Mouse (Mus musculus): ENCODE results near the gene Rnf123. TPM values are rescaled to one million over a fixed set of nuclear protein-coding genes. Genes with fewer than 3 reads are reported as not detected.
"Not testable (repeated sequence)": the region's sequence is repeated elsewhere in the genome, so short reads cannot be mapped to it uniquely, and the experiment has no call there.

Rnf123 gene
- total RNA-seq, 2 experiments from 2014 or later = 163 to 169 TPM

DNA sequence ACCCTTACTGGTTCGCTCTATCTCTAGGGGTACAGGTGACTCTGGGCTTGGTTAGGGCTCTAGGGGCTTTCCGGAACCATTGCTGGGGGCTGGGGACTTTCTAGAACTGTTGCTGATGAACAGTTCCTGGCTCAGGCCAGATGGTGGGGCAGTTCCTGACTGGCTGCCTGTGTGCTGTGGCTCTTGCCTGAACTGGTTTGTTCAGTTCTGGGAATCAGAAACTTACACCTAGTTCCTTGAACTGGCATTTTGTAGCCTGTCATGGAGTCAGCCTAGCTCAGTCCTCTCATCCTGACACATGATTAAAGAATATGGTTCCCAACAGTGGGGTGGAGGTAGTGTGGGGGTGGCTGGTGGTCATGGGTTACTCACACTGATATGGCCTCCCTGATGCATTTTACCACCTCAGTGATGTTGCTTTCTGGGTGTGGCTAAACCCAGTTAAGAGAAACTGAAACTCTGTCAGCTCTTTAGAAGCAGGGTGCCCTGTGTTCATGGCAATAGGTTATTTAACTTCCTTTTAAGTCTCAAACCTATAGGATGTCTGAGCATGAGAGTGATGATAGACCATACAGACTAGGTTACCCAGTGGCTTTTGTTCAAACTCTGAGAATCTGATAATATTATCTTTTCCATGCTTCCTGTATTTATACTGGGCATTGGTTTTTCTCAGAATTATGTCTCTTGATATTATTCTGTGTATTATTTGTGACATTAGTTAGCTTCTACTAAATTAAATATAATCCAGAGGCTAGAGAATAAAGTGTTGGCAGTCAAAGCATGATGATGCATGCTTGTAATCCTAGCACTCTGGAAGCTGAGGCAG lies 47.6 kb downstream of the Rnf123 start:
- no peak for DNase-seq

DNA sequence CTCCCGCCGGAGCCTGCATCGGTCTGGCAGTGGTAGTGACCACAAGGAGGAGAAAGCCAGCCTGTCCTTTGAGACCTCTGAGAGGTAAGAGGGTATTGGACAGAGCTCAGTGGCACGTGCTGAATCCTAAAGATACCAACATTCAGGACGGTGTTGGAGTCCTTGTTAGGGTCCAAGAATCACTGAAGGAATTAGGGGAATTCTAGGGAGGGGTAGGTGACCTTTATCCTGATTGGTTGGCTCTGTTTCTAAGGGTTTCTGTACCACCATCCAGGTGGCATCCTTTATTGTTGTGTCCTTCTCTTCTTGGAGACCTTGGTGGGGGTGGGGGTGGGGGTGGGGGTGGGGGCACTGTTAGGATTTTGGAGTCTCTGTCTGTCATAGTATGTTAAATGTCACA lies 51.0 kb downstream of the Rnf123 start:
- no peak for DNase-seq

DNA sequence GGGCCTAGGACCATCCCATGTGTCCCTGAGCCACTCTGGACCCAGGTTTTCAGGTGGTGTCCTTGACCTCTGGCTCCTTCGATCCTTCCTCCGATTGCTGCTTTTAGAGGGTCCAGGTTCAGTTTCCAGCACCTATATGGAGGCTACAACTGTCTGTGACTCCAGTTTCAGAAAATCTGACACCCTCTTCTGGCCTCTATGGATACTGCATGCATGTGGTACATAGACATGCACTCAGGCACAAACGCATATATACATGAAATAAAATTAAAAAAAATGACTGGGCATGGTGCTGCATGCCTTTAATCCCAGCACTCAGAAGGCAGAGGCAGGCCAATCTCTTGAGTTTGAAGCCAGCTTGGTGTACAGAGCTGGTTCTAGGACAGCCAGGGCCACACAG lies 55.3 kb downstream of the Rnf123 start:
- DNase-seq = no peak

DNA sequence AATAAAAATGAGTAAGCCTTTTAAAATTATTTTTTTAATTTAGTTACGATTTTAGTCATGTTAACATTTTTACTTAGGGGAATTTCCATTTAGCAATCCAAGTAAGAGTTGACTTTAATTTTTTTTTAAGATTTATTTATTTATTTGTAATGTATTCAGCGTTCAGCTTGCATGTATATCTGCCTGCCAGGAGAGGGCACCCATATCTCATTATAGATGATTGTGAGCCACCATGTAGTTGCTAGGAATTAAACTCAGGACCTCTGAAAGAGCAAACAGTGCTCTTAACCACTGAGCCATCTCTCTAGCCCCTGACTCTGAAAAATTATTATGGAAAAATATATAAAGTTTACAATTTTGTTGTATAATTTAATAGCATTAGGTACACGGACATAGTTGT lies 56.6 kb downstream of the Rnf123 start:
- DNase-seq = no peak

DNA sequence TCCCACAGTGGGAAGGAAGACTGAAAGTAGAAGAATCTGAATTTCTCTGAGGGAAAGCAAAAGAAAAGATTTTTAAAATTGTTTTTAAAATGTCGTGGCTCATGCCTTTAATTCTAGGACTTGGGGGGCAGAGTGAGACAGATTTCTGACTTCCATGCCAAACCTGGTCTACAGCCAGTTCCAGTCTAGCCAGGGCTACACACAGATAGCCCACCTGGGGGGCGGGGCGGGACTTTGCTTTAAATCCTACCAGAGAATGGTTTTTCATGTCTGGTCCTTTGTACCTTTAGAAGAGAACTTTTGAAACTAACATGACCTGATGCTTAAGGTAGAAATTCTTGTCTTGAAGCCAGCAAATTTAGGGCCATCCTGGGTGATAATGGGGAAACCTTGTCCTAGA lies 59.9 kb downstream of the Rnf123 start:
- no peak for DNase-seq

DNA sequence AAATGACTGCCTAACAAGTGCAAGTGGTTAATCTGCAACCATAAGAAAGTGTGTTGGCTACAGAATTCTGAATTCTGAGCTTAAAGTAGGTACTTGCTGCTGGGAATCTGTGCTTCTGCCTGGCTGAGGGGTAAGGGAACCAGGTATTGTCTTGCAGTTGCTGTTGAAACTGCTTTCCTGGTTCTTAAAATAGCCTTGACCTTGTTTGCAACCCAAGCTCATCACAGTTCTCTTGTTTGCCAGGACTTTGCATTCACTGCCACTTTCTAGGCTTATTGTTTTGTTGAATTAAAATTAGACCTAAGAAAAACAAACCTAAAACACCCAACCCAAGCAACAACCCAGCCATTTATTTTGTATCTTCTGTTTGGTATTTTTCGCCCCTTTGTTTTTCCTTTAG lies 62.4 kb downstream of the Rnf123 start:
- DNase-seq = no peak

DNA sequence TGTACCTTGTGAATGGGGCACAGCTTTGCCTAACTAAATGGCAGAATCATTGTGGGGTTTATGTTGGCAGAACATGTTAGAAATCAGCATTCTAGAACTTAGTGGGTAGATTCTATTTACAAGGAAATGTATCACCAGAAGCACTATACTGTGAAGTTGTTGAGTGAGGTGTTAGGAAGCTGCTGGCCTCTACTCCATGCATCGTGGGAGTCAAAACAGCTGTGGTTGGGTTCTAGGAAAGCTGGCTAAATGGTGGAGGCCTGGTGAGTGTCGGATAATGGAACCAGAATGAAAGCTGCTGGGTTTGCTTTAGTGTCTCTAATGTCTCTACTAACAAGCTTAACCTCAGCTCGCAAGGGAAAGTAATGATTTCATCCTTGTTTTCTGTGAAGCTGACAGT lies 66.0 kb downstream of the Rnf123 start:
- no peak for DNase-seq

DNA sequence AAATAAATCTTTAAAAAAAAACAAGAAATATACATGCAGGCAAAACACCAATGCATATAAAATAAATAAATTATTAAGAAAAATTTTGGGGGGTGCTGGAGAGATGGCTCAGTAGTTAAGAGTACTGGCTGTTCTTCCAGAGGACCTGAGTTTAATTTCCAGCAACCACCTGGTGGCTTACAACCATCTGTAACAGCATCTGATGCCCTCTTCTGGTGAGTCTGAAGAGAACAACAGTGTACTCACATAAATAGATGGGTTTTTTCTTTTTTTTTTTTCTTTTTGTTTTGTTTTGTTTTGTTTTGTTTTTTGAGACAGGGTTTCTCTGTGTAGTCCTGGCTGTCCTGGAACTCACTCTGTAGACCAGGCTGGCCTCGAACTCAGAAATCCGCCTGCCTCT lies 69.6 kb downstream of the Rnf123 start:
- not testable (repeated sequence) for DNase-seq

DNA sequence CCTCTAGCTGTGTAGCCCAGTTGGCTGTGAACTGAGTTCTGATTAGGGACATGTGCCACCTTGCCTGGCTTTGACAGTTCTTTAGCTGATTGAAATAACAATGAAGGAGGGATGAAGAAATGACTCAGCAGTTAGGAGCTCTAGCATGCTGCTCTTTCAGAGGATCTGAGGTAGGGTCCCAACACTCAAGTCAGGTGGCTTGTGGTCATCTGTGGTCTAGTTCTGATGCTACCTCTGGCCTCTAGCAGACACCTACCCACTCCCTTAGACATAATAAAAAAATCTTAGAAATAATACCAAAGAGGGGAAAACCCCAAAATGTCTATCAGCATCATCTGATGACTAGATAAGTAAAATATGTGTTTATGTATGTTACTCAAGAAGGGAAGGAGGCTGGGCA lies 72.8 kb downstream of the Rnf123 start:
- DNase-seq = no peak

DNA sequence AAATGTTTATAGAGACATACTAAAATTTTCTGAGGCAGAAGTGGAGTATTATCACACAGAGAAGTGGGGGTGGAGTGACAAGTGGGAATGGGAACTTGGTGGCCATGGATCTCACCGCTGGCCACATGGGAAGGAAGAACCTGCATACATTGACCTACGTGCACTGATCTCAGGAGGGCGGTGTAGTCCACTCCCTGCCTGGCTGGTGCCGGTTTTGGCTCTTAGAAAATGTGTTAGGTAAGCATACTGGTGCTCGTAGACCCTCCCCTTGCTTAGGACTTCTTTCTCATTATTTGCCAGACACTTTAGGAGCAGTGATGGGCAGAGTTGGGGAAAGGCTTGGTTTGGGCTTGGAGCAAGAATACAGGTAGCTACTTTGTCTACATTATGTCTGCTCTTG lies 75.1 kb downstream of the Rnf123 start:
- DNase-seq = no peak

DNA sequence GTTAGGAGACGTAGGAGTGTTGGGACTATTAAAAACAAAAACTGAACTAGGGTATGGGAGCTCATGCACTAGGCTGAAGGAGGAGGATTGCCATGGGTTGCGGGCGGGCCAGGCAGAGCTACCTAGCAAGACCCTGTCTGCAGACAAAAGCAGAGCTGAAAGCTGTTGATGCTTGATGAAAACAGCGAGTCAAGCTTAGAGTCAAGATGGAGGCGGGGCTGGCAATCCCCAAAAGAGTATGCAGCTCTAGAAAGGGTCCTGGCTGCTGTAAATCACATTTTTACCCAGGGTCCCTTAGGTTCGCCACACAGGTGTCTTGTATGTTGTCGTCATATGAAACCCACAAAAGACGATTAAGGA lies 79.6 kb downstream of the Rnf123 start:
- DNase-seq = no peak

DNA sequence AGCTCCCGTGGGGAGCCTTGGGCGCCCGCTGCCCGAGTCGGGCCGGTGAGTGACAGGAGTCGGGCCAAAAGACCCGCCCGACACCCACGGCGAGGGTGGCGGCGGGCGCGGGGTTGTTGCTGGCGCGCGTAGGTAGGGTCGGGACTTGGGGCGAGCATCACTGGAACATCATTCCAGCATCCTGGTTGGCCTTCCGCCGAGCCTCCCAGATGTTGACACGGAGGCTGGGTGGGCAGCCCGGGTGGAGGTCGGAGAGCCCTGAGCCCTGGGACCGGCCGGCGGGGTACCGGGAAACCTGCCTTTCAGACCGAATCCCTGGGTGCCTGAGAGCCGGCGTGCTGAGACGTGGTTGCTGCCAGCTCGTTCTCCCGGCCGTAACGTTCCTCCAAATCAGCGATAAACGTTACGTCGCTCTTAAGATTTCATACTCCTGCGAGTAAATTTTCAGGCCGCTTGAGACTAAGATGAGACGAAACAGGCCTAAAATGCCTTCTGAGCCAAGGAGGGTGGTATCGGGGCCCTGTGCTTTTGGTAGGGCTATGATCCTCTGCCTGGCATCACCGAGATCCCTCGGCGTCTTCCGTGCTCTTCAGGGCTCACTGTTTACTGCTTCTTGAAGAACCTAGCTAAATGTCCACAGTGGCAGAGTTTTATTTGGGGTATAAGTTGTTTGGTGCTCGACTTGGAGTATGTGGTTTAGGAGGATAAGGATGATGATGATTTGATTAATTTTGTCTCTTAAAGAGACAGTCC lies 80.2 kb downstream of the Rnf123 start:
- peak; percentile 46 for DNase-seq

DNA sequence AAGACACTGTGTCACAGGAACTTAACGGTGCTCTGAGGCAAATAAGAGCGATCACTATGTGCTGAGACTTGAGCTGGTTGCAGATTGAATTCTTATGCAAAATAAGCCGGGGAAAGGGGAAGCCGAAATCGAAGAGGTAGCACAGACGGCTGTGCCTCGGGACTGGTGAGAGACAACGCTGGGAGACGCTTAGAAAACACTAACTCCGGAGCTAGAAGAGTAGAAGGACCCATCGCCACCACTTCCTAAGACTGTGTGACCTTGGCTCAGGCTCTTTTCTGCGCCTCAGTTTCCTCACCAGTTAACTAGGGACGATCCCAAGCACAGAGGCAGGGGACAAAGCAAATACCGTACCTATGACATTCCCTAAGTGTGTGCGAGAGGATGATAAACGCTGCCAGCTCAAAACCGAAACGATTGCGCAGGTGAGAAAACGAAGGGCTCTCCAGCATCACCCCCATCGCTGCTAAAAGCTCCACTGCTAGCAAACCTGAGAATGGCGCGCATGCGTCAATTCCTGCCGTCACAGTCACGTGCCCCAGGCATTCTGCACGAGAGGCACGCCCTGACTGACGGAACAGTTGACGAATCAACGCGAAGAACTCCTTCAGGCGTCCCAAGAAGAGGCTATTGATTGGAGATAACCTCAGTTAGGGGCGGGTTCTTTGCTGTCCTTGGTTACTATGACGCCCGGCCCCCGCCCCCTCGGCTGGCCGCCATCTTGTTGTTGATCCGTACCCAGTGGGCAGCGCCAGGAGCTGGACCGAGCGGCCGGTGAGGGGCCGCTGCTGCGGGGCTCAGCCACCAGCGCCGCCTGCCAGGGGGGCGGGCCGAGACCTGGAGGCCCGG lies 81.0 kb downstream of the Rnf123 start, which contains the start of gene Ip6k1:
Gene Ip6k1, plus strand, starts transcription at position 580 of the 849 bp plus-strand sequence.
- peak; percentile 99 for DNase-seq

Small RNAs within 50 kb of the gene (microRNA-seq; reads per million reads assigned to microRNA genes)
- gene Gm47303 (ENCODE audit: borderline replicate concordance in 2 of 2) (0 reads per million in 2 experiments), gene Mir7088 (ENCODE audit: borderline replicate concordance in 2 of 2) (0 reads per million in 2 experiments)

Other genes starting within 250 kb of the Rnf123 start
- 10 to 100 TPM; 18.3 to 20.7 TPM for gene Rbm6, start 210.1 kb downstream of the Rnf123 start, total RNA-seq (2021)
- 1 to 10 TPM; 8.3 to 9.6 TPM for gene Mon1a, start 195.2 kb downstream of the Rnf123 start, total RNA-seq (2021)
- 1 to 10 TPM; 1.3 to 2.1 TPM for gene Mst1r, start 176.5 kb downstream of the Rnf123 start, total RNA-seq (2021)
- not detected for gene Actl11, start 154.9 kb downstream of the Rnf123 start, total RNA-seq (2021)
- gene Camkv, start 147.7 kb downstream of the Rnf123 start, total RNA-seq (2021) = under 1 TPM; 0.18 to 0.38 TPM
- gene Traip, start 133.2 kb downstream of the Rnf123 start, total RNA-seq (2021) = under 1 TPM; 0.46 to 0.88 TPM
- 1 to 10 TPM; 2.4 to 2.8 TPM for gene Uba7, start 107.8 kb downstream of the Rnf123 start, total RNA-seq (2021)
- not detected for gene Gm20661, start 100.3 kb downstream of the Rnf123 start, total RNA-seq (2021)
- gene Inka1, start 97.5 kb downstream of the Rnf123 start, total RNA-seq (2021) = 1 to 10 TPM; 2.8 to 3.1 TPM
- gene Cdhr4, start 90.8 kb downstream of the Rnf123 start, total RNA-seq (2021) = under 1 TPM; 0.43 to 0.48 TPM
- not detected for gene Gm20662, start 87.0 kb downstream of the Rnf123 start, total RNA-seq (2021)
- gene Ip6k1, start 80.8 kb downstream of the Rnf123 start, total RNA-seq (2021) = 10 to 100 TPM; 21.0 to 23.3 TPM
- gene Gmppb, start 34.1 kb downstream of the Rnf123 start, total RNA-seq (2021) = 1 to 10 TPM; 6.0 to 6.2 TPM
- 1 to 10 TPM; 1.9 to 2.4 TPM for gene Amigo3, start 30.2 kb downstream of the Rnf123 start, total RNA-seq (2021)
- not detected for gene Mst1, start 2.9 kb downstream of the Rnf123 start, total RNA-seq (2021)
- gene Apeh, start 11.3 kb upstream of the Rnf123 start, total RNA-seq (2021) = 10 to 100 TPM; 32.9 to 34.4 TPM
- gene Bsn, start 107.0 kb upstream of the Rnf123 start, total RNA-seq (2021) = under 1 TPM; 0.05 to 0.08 TPM
- 100 to 1,000 TPM; 169 to 183 TPM for gene Dag1, start 180.6 kb upstream of the Rnf123 start, total RNA-seq (2021)
- 10 to 100 TPM in 1 of 2 experiments, 1 to 10 TPM in 1; 8.2 to 12.1 TPM for gene Nicn1, start 207.1 kb upstream of the Rnf123 start, total RNA-seq (2021)
- 1 to 10 TPM; 1.6 to 1.8 TPM for gene Amt, start 213.5 kb upstream of the Rnf123 start, total RNA-seq (2021)
- gene Rhoa, start 222.8 kb upstream of the Rnf123 start, total RNA-seq (2021) = 100 to 1,000 TPM; 104 to 120 TPM
- gene Tcta, start 222.8 kb upstream of the Rnf123 start, total RNA-seq (2021) = 10 to 100 TPM; 25.0 to 30.8 TPM